Mouse (Mus musculus): ENCODE measurements around the gene Fars2.

Gene Fars2

DNA sequence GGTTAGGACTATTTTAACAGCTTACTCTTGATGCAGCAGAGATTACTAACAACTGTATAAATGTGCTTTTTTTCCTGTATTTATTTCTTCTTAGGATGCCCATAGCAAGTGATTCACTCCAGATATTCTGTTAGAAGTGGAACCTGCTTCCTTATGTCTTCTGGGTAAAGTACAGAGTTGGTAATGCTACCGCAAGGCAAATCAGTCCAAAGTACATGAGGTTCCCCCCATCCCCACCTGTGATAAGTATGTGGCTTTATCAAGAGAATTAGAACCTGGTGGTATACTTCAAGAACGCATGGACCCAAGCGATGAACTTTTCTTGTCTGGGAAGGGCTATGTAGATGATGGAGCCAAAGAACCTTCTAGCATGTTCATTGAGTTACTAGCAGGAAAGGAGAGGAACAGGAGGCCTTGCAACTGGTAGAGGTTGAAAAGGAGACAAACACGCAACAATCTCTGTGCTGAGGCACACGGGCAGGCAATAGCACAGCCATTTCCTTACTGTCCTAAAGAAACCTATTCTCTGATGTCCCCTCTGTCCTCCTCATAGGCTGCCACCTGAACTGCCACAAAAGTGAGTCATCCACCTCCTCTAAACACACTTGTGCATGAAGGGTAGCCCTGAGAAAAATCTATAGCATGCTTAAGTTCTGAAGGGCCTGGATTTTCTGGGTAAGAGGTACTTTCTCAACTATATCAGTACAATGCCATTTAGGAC, 603.2 kb downstream of the Fars2 start:
- no peak for DNase-seq

DNA sequence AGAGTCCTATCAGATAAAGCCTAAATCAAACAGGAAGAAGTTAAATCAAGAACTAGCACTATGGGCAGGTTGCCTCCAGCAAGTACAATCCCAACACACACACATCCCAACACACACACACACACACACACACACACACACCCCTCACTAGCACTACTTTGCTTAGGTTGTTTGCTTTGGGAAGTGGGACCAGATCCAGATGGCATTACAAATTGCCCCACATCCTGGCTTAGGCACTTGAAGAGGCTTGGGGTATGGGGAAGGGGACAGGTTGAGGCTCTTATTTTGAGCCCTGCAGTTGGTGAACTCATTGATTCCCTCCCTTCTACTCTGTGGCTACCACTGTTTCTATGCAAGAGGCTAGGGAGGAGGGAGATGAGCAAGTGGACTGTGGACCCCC, 605.1 kb downstream of the Fars2 start:
- DNase-seq = no peak

GRCm38 (mm10) chr13:36723726-36724300, 606.6 kb downstream of the Fars2 start:
- peak in 1 of 2 experiments; percentile 4 for DNase-seq

DNA sequence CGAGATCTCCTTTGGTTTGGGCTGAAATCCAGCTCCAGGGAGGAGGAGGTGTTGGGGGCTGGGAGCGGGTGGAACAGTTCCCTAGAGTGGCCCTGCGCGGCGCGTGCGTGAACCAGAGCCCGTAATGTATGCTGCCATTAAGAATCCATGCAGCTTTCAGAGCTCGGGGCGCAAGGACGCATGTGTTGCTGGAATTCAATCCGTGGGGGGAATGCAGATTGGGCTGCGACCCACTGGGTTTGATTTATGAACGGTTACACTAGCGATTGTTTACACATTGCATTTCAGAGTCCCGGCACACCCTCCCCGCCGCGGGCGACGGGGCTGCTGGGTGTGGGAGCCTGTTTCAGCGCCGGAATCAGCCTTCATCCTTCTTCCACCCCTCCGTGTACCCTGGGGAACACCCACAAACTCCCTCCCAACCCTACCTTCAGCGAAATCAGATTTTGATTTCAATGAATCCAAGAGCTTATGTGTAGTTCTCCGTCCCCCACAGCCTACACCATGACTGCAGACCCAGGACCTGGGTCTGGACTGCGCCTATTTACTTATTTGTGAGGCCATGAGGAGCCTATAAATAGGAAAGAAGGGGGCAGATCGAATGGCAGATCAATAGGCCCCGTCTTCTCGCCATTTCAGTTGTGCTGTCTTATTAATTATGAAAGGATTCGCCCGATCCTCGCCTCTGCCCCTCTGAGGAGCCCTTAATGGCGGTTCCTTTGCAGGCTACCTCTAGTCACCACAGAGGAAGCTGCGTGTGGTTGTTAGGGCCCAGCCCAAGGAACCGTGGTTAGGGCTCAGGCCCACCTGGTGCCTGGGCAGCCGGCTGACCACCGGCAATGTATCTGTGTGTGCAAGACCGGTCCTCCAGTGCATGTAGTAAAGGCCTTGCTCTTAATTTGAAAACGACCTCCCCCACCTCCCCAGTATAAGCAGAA, 607.6 kb downstream of the Fars2 start:
- peak; percentile 31 to 49 for DNase-seq

DNA sequence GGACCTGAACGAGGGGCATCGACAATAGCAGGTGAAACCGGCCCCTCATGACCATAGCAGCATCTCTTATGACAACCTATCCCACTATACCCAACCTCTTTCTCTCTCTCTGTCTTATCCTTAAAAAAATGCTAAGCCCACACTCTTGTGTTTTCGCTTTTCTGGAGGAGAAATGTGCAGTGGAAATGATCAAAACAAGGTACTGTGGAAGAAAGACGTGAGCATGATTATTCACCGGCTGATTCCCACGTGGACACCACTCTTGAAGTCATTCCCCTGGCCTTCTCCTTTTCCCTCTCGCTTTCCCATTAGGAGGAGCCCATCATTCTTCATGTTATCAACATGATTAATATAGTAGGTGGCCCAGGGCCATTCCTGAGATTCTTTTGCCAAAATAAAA, 608.7 kb downstream of the Fars2 start:
- DNase-seq = no peak

- DNase-seq = peak in 1 of 2 experiments; percentile 39
Observed at GRCm38 (mm10) chr13:36726551-36726950, 609.3 kb downstream of the Fars2 start.

DNA sequence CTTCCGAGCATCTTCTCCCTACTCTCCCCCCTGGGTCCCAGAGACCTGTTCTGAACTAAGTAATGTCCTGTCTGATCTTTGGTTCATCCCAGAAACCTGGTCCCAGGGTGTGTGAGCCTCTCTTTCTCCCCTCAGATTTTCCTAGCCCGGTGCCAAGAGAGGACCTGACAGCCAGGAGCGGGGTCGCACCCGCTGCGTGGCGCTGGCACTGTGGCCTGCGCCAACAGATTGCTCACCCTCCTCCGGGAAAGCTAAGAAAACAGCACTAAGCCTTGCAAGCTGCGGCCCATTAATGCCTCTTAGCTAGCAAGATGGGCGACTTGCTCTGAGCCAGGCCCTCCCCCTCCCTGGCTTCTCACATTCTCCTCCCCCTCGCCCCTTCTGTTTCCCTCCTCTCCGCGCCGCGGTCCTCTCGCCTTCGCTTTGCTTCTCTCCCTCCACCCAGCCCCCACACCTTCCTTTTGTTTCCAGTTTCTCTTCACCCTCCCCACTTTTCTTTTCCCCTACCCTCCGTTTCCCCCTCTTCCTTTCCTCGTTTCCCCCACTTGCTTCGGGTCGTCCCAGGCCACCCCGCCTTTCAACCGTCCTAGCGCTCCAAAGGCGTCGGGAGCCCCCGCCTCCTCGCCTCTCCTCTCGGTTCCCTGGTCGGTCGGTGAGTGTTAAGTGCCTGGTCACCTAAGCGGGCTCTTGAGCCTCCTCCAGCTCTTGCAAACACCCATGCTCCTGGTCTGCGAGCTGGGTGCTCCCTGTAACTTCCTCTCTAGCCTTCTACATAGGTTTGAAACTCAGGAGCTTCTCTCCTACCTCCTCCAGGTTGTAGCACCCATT, 610.0 kb downstream of the Fars2 start:
- peak in 1 of 2 experiments; percentile 34 for DNase-seq

GRCm38 (mm10) chr13:36727779-36728470, 610.7 kb downstream of the Fars2 start:
- DNase-seq = no peak

DNA sequence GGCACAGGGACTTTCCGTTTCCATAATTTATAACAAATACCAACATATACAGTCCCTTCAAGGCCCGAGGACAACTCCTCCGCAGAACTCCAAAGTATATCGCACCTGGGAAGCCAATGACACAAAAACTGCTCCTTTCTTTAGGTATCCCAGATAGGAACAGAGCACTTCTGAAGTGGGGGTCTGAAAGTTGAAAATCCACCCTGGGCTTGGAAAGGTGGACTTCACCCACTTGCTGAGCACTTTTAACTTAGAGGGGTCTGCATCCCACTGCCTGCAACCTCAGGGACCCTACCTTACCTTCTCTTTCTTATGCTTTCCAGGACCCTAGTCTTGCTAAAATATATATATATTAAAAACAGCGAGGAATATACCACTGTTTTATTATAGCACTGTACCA, 611.3 kb downstream of the Fars2 start:
- no peak for DNase-seq

DNA sequence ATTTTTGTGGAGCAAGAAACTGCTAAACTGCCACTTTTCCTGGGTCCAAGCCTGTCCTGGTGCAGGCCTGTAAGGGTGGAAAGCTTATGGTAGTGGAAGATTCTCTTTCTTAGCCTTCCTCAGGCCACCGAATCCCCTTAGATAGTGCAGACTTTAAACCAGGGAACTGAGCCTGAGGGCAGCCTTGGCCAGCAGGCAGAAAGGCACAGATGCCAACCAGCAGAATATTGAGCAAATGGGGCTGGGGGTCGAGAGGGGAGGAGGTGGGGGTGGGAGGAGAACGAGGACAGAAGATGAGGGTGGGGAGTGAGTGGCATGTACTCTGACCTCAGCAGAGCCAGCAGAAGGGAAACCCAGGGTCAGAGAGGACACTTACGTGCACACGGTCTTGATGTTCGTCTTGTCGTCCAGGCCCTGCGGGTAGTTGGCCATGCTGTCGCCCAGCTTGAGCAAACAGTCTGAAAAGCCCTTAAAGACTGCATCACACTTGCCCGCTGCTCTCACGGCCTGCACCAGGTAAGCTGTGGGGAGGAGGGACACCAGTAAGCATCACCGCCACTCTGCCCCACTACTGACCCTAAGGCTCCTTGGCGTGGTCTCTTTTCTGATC, 612.6 kb downstream of the Fars2 start:
- peak in 1 of 2 experiments; percentile 4 for DNase-seq

DNA sequence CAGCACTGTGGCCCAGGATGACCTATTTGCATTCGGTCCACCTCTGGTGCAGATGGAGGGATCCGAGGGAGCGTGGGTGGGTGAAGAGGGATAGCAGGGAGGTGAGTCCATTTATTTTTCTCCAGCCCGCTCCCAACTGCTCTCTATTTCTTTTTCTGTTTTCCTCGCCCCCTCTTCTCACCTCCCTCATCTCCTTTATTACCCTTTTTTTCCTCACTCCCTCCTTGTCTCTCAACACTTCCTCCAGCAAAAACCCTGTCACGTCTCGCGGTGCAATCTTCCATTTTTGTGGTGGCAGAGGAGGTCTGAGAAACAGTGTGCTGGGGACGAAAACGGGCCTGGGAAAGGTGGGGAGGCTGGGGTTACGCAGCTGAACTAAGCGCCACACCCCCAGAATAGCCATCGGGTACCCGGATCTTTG, 613.1 kb downstream of the Fars2 start:
- DNase-seq = no peak

GRCm38 (mm10) chr13:36731016-36731930, 614.1 kb downstream of the Fars2 start:
- DNase-seq = peak in 1 of 2 experiments; percentile 62

- DNase-seq = peak in 1 of 2 experiments; percentile 51
Observed at GRCm38 (mm10) chr13:36731931-36732461, 614.8 kb downstream of the Fars2 start.

- DNase-seq = peak in 1 of 2 experiments; percentile 11
Observed at GRCm38 (mm10) chr13:36732891-36733490, 615.8 kb downstream of the Fars2 start.

DNA sequence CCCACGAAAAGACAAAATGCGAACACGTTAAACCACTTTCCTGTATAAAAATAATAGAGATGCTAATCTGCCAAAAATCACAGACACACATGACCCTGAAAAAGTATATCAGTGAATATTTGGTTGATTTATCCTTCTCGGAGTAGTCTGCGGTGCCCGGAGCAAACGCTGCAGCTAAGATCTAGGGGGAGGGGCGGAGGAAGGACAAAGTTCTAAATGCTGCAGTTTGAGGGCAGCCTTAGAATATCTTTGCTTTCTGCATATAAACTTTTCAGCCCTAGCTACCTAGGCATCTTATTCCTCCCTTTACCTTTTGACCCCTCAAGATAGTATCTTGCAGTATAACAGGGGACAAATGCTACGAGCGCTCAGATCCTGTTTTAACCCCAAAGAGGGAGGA, 616.4 kb downstream of the Fars2 start:
- DNase-seq = peak in 1 of 2 experiments; percentile 28

GRCm38 (mm10) chr13:36733989-36734690, 616.9 kb downstream of the Fars2 start:
- peak in 1 of 2 experiments; percentile 29 for DNase-seq

GRCm38 (mm10) chr13:36734731-36735571, 617.7 kb downstream of the Fars2 start, which contains the start of gene Nrn1:
Gene Nrn1, minus strand, starts transcription at chr13:36735131.
- DNase-seq = peak in 1 of 2 experiments; percentile 28

Data from kidney, postnatal 4 days (tissue).